Mouse (Mus musculus) heart, postnatal 36 days (tissue): Measurements from ENCODE around the gene Calhm6. TPM values are rescaled to one million over a fixed set of nuclear protein-coding genes. Genes with fewer than 3 reads are reported as not detected.
A peak's percentile ranks its signal among the peaks of the same experiment; 100 is the strongest.

Source experiments
- DNase-seq, 2 experiments: peaks; one replicate each; pipeline ENCODE4 v3.0.0; 2021 to 2022
- intact Hi-C: fragments of 180-260 bp; cut with DNase I; formaldehyde crosslinking; loops from one replicate; pipeline ENCODE4 v1.15.1; 2025
- total RNA-seq, 2 experiments: library from RNA; stranded (reverse); gene quantifications; 2 replicates each; pipeline ENCODE4 v1.2.3; 2021

The Calhm6 gene
- not detected for total RNA-seq

DNA sequence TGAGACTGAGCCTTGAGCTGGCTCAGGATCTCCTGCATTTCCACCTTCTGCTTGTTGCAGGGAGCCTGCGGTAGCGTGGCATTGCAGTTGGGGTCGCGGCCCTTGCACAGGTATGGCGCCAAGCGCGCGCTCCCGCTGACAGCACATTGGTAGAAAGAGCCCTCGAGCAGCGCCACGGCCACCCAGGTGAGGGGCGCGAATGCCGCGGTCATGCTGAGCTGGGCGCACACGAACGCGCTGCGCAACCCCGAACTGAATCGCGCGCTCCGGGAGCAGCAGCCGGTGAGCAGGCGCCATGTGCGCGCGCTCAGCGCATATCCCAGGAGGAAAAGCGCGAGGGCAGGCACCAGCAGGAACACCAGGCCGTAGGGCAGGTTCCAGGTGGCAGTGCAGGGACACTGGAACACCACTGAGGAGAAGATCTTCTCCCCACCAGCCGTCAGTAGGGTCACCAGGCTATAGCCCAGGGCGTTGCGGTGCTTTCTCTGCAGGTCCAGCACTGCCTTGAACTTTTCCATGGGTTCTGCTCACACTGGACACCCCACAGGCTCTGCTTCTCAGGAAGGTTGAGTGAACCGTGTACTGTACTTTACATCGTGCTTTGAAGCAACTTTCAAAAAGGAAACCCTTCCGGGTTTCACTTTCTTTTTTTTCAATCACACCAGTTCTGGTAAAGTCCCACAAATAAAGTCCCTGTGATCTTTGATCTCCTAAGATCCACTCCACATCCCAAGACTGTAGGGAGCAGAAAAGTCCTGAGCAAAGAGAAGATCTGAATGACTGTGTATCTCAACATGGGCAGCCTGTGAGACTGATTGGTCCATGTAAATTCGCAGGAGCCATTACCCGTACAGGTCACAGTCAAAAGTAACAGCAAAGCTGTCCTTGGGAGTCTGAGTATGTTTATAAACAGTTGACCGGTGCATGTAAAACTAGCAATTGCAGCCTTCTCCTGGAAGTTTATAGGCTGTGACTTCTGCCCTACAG is at the start of gene Calhm6:
TSS of gene Calhm6 (minus strand) at position 593 of the 987 bp plus-strand sequence.
- intact Hi-C loops: loop anchor here (5.0 kb wide), 1 partner anchor 80 kb away; the partner anchor contains the start of gene Dse
- peak; percentile 34 to 42 for DNase-seq

DNA sequence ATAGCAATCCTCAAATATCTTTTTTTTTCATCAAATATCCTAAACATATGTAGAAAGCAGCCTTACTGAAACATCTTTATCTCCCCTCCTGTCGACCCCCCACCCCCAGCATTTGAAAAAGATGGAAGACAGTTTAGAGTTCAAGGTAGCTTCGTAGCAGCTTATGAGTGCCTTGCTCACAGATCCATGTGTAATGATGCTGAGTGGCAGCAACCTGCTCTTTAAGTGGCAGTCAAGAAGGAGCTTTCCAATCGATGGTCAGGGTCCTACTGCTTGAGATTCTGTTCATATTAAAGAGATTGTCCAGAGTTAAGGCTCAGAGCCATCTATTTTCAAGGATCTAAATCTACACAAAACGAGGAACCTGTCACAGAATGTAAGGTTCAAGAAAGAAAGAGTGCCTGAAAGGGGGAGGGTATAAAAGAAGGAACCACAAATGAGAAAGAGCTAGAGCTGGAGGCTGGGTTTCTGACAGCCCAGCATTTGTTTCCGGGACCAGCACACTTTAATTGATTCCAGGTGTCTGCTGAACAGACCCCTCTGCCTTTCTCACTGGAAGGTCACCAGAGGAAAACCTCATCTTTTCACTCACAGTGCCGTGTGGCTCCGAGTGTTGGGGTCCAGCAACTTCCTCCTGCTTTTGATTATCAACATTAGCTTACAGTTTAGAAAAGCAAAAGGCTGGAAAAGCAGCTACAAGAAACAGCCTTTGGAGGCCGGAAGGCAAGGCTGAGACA is 48.3 kb upstream of the Calhm6 start:
- intact Hi-C loops: no loop called here
- DNase-seq: no peak

DNA sequence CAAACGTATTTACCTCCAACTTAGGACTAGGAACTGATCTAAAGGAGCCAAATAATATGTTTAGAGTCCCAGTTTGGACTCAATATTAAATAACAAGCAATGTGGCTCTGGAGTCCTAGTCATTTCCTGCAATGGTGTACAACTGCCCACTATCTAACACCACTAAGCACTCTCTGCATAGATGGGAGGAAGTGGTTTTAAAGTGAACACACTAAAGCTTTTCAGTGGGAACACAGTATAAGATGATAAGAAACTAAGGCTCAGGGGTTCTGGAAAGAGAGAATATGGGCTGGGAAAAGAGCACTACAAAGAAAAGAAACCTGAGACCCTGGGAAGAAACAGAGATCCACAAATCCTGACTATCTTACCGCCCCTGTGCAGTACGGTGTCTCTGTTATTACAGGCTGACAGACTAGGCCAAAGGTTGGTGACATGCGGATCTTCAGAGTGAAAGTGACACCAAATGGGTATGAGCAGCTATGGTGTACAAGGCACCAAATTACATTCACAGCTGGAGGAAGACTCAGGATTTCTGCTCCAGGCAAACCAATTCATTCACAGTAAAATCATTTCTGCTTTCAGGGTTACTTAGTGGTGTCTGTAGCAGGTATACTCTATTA is 45.0 kb upstream of the Calhm6 start:
- no peak for DNase-seq
- intact Hi-C loops: no loop called here

DNA sequence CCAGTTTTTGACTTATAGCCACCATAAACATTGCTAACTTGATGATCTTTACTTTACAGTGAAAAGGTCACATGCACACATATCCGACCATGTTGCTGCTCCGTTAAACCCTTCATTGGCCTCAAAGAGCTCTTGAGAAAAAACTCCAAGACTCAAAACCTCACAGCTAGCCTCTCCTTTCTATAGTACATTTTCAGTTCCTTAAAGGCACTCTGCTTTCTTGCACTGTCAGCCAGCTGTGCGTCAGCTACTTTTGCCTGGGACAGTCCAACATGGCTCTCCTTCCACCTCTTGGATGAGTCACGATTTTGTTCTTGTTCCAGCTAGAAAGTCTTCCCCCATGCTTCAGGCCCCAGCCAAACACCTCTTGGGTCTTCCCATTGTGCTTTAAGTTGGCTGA is 43.9 kb upstream of the Calhm6 start:
- no peak for DNase-seq
- intact Hi-C loops: no loop called here

DNA sequence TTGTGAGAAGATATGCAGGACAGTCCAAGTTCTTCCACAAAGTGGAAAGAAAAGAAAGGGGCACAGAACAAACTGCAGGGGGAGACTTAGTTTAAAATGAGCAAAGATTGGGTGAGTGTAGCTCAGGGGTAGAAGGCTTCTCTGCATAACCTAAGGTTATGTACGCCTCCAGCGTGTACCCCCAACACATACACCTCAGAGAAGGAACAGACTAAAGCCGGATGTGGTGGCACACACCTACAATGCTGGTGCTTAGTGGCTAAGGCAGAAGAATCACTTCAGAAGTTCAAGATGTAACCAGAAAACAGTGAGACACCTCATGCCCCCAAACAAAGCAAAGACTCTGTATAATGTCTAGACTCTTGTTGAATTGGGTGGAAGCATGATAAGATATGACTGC is 43.4 kb upstream of the Calhm6 start:
- intact Hi-C loops: no loop called here
- DNase-seq: no peak

DNA sequence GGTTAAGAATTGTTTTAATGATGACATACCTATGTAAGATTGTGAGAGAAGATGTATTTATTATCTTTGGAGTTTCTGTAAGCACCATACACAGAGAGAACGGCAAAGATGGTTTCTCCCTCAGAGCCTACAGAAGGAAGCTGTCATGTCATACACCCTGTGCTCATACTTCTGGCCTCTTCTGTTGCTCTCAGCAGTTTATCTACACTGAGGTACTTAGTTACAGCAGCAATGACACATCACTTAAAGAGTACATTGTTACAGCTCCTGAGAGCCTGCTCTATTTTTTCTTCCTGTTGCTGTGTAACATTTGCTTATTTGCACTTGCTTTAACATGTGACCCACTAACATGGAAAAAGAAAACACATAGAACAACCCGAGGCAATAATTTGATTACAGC is 39.2 kb upstream of the Calhm6 start:
- DNase-seq: no peak
- intact Hi-C loops: no loop called here

DNA sequence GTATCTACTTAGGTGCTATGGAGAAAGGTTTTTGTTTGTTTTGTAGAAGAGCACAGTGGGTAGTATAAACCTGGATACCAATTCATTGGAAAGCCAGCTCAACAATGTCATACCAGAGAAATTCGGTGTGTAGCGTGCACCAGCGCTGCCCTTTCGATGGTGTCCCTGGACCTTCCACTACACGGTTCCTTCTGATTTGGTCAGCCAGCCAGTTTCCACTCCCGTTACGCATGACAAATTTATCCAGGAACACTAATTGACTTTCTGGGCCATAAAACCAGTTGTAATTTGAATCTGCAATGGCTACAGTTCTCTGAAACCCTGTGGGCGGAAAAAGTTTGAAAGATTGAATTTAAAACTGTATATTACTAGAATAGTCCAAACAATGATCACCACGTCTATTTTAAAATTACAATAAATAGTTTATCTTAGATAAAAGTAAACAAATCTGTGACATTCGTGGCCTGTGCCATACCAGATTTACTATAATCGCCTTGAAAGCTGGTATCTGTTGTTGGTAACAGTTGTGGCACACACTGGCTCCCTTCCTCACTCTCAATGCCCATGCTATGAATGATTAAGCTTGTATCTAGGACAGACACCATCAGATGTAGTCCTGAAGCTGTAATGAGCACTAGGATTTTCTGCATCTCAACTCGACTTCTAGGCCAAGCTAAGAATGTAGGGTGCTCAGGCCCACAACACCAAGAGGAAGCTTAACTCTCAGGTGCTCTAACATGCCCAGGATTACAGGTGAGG is 28.2 kb upstream of the Calhm6 start:
- DNase-seq: no peak
- intact Hi-C loops: no loop called here

DNA sequence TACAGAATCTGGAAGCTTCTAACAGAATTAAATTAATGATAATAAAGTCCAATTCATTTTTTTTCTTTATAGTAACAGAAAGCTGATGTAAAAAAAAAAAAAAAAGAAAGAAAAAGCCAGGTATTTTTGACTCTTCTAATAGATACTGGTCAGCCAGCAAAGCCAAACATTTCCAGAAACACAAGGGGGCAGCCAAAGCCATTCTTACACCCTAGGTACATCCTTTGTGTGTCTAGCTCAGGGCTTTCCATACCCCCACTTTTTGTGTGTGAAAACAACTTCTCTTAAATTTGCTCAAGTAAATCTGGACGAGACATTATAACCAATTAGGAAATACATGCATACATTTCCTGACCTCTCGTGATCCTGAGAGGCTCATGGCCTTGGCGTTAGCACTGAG is 24.0 kb upstream of the Calhm6 start:
- intact Hi-C loops: loop anchor here (2.0 to 5.0 kb wide), 2 partner anchors 129 to 175 kb away; no protein-coding TSS in a partner anchor
- DNase-seq: peak in 1 of 2 experiments; percentile 13

DNA sequence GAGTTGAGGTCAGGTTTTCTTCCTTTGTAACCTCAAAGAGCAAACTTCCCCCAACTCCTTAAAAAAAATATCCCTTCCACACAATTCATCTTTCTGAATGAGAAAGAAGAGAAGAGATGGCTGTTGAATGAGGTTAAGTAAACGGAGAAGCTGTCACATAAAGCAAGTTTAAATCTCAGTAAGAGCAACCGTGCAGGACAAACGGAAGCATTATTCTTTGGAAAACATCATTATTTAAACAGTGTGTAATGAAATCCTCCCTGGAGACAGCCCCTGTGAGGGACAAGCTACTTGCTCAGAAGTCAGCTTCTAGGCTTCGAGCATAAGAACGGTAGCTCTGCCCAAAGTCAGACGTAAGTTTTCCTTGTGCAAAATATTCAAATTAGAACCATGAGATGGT is 22.7 kb upstream of the Calhm6 start:
- intact Hi-C loops: loop anchor here (5.0 kb wide), 1 partner anchor 177 kb away; no protein-coding TSS in a partner anchor
- DNase-seq: no peak

DNA sequence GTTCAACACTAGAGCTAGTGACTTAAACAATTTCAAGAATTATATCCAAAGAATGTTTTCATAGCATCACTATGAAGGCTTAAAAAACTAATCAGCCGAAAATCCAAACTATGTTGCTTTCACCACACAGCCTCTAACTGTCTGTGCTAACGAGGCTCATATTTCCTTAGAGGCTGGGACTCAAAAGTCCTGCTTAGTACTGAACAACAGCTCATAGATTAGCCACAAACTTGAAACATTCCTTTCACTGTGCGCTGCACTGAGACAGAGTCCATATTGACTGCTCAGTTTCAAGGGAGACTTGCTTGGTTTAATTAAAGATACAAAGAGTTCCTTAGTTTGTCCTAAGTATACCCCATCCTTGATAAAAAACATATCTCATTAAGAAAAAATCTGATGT is 22.0 kb upstream of the Calhm6 start:
- intact Hi-C loops: loop anchor here (5.0 kb wide), 1 partner anchor 178 kb away; no protein-coding TSS in a partner anchor
- DNase-seq: no peak

DNA sequence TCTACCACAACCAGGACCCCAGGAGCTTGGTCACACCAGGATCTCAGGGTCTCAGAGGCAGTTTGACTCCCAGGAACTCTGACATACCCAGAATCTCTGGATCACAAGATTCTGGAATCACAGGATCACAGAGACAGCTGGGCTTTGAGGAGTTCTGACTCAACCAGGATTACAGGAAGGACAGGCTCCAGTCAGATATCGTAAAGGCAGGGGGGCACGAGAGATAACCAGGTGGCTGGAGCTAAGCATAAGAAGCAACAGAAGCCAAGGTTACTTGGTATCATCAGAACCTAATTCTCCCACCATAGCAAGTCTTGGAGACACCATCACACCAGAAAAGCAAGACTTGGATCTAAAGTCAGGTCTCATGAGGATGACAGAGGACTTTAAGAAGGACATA is 13.9 kb upstream of the Calhm6 start:
- intact Hi-C loops: no loop called here

DNA sequence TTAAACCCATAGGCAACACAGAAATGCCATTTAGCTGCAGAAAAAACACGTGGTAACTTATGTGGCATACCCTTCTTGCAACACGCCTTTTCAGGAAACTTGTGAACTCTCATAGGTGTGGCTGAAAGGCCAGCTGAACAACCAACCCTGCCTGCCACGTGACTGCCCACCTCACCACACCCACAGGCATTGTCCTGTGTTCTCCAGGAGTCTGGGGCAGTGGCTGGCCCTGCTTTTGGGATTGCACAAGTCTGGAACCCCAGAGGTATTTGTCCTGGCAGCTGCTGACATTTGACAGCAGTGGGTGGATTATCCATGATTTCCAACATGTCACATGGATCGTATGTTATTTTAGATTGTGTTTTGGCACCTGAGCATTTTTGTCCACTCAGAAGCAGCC is 12.0 kb upstream of the Calhm6 start:
- no peak for DNase-seq
- intact Hi-C loops: no loop called here

More for the DNA sequence above, 13.9 kb upstream of the Calhm6 start:
- no peak for DNase-seq

DNA sequence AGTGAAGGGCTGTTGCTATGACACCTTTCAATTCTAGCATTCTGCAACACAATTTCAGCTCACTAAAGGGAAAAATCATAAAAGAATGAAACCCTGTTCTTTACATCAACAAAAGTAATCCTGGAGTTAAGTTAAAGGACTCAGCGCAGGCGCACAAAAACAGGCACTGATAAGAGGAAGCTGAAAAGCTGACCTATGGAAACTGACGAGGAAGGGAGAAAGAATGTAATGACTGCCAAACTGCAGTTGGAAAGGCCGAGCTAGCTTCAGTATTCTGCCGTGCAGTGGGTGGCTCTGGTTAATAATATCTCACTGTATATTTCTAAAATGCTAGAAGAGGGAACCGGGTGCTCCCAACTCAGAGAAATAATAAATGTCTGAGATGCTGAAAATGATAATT is 10.2 kb upstream of the Calhm6 start:
- intact Hi-C loops: no loop called here
- no peak for DNase-seq

DNA sequence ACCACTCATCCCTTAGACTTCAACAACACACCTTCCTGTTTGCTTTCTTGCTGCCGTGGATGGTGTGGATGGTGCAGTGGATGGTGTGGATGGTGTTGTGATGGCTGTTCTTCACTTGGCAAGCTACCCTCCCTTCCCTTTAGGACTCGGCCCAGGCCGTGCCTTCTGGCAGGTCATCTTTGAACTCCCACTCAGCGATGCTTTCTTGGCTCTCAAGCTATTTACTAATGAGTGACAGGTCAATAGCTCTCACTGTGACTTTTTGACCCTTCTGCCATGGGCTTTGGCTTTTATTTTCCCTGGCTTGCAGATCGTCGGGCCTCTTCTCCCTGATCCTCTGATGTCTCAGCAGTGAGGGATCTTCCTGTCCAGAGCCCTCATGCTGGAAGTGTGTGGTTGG is 8.6 kb upstream of the Calhm6 start:
- DNase-seq: no peak
- intact Hi-C loops: no loop called here

DNA sequence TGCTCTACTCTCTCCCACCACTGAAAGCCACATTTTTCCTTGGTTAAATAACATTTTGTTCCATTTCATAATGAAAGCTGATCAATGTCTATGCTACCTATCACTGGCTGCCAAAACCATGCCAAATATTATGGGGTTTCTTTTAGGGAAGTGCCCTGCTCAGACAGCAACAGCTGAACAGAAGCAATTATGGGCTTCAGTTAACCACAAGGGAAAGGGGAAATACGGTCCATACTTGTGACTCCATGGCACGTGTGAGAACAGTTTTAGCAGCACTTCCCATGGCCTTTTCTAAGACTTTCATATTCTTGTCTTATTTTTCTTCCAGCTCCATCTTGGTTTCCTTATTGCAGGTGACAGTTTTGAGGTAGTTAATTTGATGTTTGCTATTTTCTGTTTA is 3.6 kb upstream of the Calhm6 start:
- no peak for DNase-seq
- intact Hi-C loops: no loop called here

DNA sequence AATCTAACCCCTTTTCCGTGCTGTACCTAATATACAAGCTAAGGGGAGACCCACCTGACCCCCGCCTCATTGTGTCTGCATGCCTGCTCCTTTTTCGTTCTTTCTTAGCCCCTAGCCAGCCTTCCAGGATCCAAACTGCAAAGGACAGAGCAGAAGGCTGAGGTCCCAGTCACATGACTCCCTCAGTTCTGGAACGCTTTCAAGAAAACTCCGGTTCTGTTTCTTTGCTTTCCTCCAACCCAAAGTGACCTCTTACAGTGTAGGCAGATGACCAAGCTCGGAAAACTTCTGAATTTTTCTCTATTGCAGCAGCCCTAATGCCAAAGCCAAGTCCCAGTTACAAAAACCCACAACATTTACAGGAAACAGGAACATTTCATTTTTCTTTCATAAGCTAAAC is 607 bp upstream of the Calhm6 start:
- DNase-seq: peak; percentile 32 to 43
- intact Hi-C loops: loop anchor here (5.0 kb wide), 1 partner anchor 79 kb away; the partner anchor contains the start of gene Dse

DNA sequence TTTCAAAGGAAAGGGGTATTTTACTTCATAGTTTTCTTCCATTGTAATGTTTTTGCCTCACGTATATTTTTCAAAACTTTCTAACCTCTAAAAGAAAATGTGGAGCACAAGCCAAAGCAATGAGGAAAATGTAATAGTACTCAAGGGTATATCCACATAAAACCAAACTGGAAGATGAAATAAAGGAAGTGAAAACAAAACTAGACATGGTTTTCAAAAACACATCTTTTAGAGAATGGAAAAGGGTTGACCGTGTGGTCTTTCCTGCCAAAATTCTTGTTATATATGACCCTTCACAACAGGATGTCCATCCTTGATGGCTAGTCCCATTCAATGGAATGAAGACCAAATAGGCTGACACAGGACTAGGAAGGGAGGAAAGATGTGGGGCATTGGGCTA is 9.4 kb downstream of the Calhm6 start:
- DNase-seq: no peak
- intact Hi-C loops: no loop called here

DNA sequence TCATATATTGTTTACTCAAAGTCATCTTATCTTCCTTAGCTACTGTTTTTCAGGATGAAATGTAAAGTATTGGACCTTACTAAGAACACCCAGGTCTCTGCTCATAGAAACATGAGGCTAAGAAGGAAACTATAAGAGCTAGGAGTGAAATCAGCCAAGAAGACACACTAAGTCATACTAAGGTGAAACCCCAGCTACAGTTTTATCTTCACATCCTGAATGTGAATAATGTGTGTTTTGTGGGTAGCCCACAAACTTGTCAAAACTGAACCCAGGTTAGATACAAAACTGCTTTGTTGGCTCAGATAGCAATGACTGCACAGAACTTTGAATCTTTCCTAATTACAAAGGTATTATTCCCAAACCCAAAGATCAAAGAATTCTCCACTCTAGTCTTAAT is 10.0 kb downstream of the Calhm6 start:
- no peak for DNase-seq
- intact Hi-C loops: no loop called here

DNA sequence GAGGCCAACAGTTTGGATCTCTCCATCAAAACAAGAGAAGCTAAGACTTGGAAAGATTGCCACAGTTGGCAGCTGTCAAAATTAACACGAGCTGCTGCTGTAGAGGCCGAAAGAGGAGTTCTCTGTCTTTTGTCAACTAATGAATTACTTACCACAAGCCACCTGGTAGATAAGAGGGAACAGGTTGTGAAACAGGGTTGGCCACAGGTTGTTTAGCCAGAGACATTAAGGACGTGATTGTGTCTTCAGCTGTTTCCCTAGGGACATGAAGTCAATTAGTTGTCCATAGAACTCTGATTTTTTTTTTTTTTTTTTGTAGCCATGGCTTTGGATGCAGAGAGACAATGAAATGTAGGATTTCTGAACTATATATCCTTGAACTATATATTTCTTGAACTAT is 10.7 kb downstream of the Calhm6 start:
- no peak for DNase-seq
- intact Hi-C loops: no loop called here
